Mouse (Mus musculus) stomach, embryonic 15.5 days (tissue): ENCODE data around the gene Elovl4. TPM values are rescaled to one million over a fixed set of nuclear protein-coding genes. Genes with fewer than 3 reads are reported as not detected.

Source experiments
- ATAC-seq: fragments of 200-750 bp; cut with Nextera tagmentation; 2 replicates; pipeline ENCODE4 v1.8.0; 2017; ENCODE audit warnings: low read depth, moderate number of reproducible peaks, moderate TSS enrichment; ENCODE audit not compliant: insufficient read depth, low FRiP score
- H3K27ac ChIP-seq: fragments of 300-500 bp; sonication (generic); 2 replicates; pipeline ENCODE4 v1.5.1; 2015; ENCODE audit warnings: mild to moderate bottlenecking, inconsistent platforms
- H3K27me3 ChIP-seq: fragments of 300-500 bp; sonication (generic); replicated peaks from 2 replicates; pipeline ENCODE4 v1.6.1; 2015; ENCODE audit warnings: inconsistent platforms
- H3K36me3 ChIP-seq: fragments of 300-500 bp; sonication (generic); 2 replicates; pipeline ENCODE4 v1.6.1; 2015; ENCODE audit warnings: inconsistent platforms
- H3K4me1 ChIP-seq: fragments of 300-500 bp; sonication (generic); 2 replicates; pipeline ENCODE4 v1.6.1; 2015; ENCODE audit warnings: inconsistent platforms
- H3K4me2 ChIP-seq: fragments of 300-500 bp; sonication (generic); 2 replicates; pipeline ENCODE4 v1.6.1; 2015; ENCODE audit warnings: mild to moderate bottlenecking, inconsistent platforms
- H3K4me3 ChIP-seq: fragments of 300-500 bp; sonication (generic); replicated peaks from 2 replicates; pipeline ENCODE4 v1.5.1; 2015; ENCODE audit warnings: inconsistent platforms
- H3K9ac ChIP-seq: fragments of 300-500 bp; sonication (generic); 2 replicates; pipeline ENCODE4 v1.6.1; 2015; ENCODE audit warnings: inconsistent platforms
- H3K9me3 ChIP-seq: fragments of 300-500 bp; sonication (generic); 2 replicates; pipeline ENCODE4 v1.6.1; 2016; ENCODE audit warnings: inconsistent platforms
- WGBS: fragments of 180-500 bp; shearing (Covaris S2); methylation state at CpG from one replicate; pipeline ENCODE4 v1.1.7; 2015; 5-methylcytosine and 5-hydroxymethylcytosine counted together
- polyA plus RNA-seq: library from polyadenylated mRNA; unstranded; fragments of >200 nt; fragmentation: Nextera tagmentation; extraction: Ambion mirVana; gene quantifications from 2 replicates; pipeline ENCODE4 v1.2.1, GENCODE M21; 2015

Gene Elovl4
- polyA plus RNA-seq, 1 experiment from 2014 or later = 11.7 TPM

- no peaks in the 10 kb centered on the region for H3K36me3 ChIP-seq
- peak; percentile 64; the same call in 1 of the 2 replicates for ATAC-seq
- no peaks in the 10 kb centered on the region for H3K4me1 ChIP-seq
- H3K27ac ChIP-seq = 0 out of 2 replicates have a peak overlapping the region, but pooled peaks have one; percentile 24
- WGBS = under 1% methylated on average over 37 of the region's 37 CpGs
- peaks cover 11% of the 10 kb centered on the region for H3K27me3 ChIP-seq
- no peaks in the 10 kb centered on the region for H3K9me3 ChIP-seq
- H3K4me2 ChIP-seq = peak overlapping the region; percentile 97
- peak overlapping the region; percentile 61 for H3K9ac ChIP-seq
- H3K4me3 ChIP-seq = peak overlapping the region; percentile 63
Measured at GRCm38 (mm10) chr9:83805164-83805976, 707 bp downstream of the Elovl4 start.

GRCm38 (mm10) chr9:83804341-83804740 is 1.7 kb downstream of the Elovl4 start:
- Histone ChIP-seq H3K27me3 (peaks cover 11% of the 10 kb centered on the region), H3K9me3 (no peaks in the 10 kb centered on the region), H3K4me3 (no peak overlapping the region), H3K27ac (no peak overlapping the region), H3K4me1 (no peaks in the 10 kb centered on the region), H3K4me2 (0 out of 2 replicates have a peak overlapping the region, but pooled peaks have one; percentile 97), H3K36me3 (no peaks in the 10 kb centered on the region), H3K9ac (no peak overlapping the region)
- 53% methylated on average over 13 of the region's 13 CpGs for WGBS
- ATAC-seq = no peak

- H3K4me1 ChIP-seq = no peaks in the 10 kb centered on the region
- ATAC-seq = no peak
- H3K9me3 ChIP-seq = no peaks in the 10 kb centered on the region
- no peaks in the 10 kb centered on the region for H3K27me3 ChIP-seq
- H3K36me3 ChIP-seq = no peaks in the 10 kb centered on the region
- no peak overlapping the region for H3K27ac ChIP-seq
- no peak overlapping the region for H3K4me3 ChIP-seq
- H3K9ac ChIP-seq = no peak overlapping the region
- no peak overlapping the region for H3K4me2 ChIP-seq
- WGBS = 78% methylated on average over 8 of the region's 8 CpGs
Measured at GRCm38 (mm10) chr9:83797898-83798297, 8.2 kb downstream of the Elovl4 start.

DNA sequence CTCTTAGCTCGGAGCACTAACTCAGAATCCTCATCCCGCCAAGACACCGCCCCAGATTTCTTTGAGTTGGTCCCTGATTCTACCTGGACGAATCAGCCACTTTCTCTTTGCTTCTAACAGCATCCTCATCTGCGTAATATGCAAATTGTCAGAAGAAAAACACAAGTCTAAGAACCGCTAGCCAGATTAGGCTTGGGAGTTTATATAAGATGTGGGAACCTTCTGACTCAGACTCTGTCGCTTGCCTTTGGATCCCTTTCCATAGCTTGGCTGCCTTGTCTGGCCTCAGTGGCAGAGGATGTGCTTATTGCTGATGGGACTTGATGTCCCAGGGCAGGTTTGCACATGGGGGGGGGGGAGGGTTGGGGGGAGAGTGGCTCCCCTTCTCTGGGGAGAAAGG is 9.2 kb downstream of the Elovl4 start:
- Histone ChIP-seq H3K27me3 (no peaks in the 10 kb centered on the region), H3K4me3 (no peak overlapping the region), H3K4me1 (no peaks in the 10 kb centered on the region), H3K9ac (no peak overlapping the region), H3K27ac (no peak overlapping the region), H3K36me3 (no peaks in the 10 kb centered on the region), H3K4me2 (no peak overlapping the region), H3K9me3 (no peaks in the 10 kb centered on the region)
- no peak for ATAC-seq
- 85% methylated on average over 7 of the region's 7 CpGs for WGBS

DNA sequence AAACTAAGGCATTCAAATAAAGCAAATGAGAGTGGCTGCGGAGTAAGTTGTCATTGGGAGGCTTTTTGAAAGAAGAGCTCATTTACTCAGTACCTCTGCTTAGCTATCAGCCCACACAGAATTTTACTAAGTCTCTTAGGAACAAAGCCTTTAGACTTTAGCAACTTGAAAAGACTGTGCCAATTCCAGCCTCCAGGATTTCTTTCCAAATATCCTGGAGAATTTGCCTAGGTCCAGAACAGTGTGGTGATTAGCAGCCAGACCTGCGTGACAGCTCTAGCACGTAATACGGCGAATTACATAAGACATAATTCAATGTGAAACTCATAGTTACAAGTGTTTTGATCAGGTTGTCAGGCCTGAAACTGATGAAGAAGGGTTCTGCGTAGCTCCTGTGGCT is 16.8 kb downstream of the Elovl4 start:
- no peak overlapping the region for H3K4me2 ChIP-seq
- 92% methylated on average over 6 of the region's 6 CpGs for WGBS
- H3K4me1 ChIP-seq = no peaks in the 10 kb centered on the region
- H3K27me3 ChIP-seq = no peaks in the 10 kb centered on the region
- no peak overlapping the region for H3K4me3 ChIP-seq
- no peaks in the 10 kb centered on the region for H3K36me3 ChIP-seq
- no peak overlapping the region for H3K9ac ChIP-seq
- no peak for ATAC-seq
- no peaks in the 10 kb centered on the region for H3K9me3 ChIP-seq
- no peak overlapping the region for H3K27ac ChIP-seq

GRCm38 (mm10) chr9:83785501-83785900 is 20.6 kb downstream of the Elovl4 start:
- no peak for ATAC-seq
- no peak overlapping the region for H3K27ac ChIP-seq
- no peak overlapping the region for H3K4me2 ChIP-seq
- H3K36me3 ChIP-seq = no peaks in the 10 kb centered on the region
- WGBS = 50% methylated on average over 1 of the region's 1 CpGs
- H3K9me3 ChIP-seq = no peaks in the 10 kb centered on the region
- H3K27me3 ChIP-seq = no peaks in the 10 kb centered on the region
- H3K4me1 ChIP-seq = no peaks in the 10 kb centered on the region
- H3K4me3 ChIP-seq = no peak overlapping the region
- no peak overlapping the region for H3K9ac ChIP-seq

DNA sequence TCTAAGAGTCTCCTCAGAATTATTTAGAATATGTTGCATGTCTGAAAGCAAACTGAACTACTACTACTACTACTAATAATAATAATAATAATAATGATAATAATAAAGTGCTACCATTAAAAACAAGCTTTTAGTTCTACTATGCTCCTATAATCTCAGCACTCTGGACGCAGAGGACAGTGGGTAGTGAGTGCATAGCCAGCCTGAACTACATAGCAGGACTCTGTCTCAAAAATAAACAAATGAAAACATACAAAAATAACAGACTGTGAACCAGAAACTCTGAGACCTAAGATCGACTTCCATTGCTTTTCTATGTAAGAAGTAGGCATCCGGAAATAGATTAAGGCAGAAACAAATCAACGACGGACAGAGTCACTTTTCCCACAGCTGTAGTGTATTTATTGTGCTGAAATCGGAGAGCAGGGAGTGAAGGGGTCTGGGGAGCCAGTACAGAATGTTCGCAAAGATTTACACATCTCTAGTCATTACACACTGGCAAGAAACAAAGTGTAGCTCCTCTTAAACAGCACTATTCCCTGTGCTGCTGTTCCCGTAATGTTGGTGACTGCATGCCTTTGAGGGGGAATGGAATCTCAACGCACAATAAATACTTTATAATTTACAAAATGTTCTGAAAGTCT is 27.6 kb downstream of the Elovl4 start:
- Histone ChIP-seq H3K9me3 (no peaks in the 10 kb centered on the region), H3K4me1 (no peaks in the 10 kb centered on the region), H3K4me3 (no peak overlapping the region), H3K36me3 (no peaks in the 10 kb centered on the region), H3K27ac (no peak overlapping the region), H3K4me2 (no peak overlapping the region), H3K27me3 (no peaks in the 10 kb centered on the region), H3K9ac (no peak overlapping the region)
- ATAC-seq = no peak
- WGBS = 61% methylated on average over 9 of the region's 9 CpGs

DNA sequence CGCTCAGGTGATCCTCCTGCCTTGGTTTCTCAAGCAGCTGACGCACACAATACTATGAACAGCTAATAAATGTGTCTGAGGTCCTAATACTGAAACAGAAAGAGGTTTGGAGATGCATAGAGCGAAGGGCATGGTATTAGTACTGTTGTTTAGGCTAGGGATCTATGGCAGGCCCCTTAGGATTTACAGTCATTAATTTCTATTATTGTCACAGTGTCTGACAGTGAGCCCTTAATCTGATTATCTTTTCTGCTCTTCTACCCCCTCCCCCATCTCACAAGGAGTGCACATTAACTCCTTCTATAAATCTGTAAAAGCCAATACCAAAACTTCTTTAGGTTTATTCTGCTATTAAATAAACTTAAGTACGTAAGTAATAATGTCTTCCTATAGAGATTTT is 44.8 kb downstream of the Elovl4 start:
- H3K27me3 ChIP-seq = no peaks in the 10 kb centered on the region
- H3K4me1 ChIP-seq = no peaks in the 10 kb centered on the region
- no peak for ATAC-seq
- H3K9me3 ChIP-seq = no peaks in the 10 kb centered on the region
- no peak overlapping the region for H3K4me2 ChIP-seq
- no peak overlapping the region for H3K9ac ChIP-seq
- H3K4me3 ChIP-seq = no peak overlapping the region
- H3K27ac ChIP-seq = no peak overlapping the region
- no peaks in the 10 kb centered on the region for H3K36me3 ChIP-seq
- WGBS = 57% methylated on average over 4 of the region's 4 CpGs

- H3K4me1 ChIP-seq = 0 out of 2 replicates have a peak, but pooled peaks cover 3% of the 10 kb centered on the region
- no peak overlapping the region for H3K9ac ChIP-seq
- H3K27me3 ChIP-seq = no peaks in the 10 kb centered on the region
- no peaks in the 10 kb centered on the region for H3K36me3 ChIP-seq
- no peak overlapping the region for H3K4me3 ChIP-seq
- no peaks in the 10 kb centered on the region for H3K9me3 ChIP-seq
- WGBS = 82% methylated on average over 2 of the region's 2 CpGs
- H3K27ac ChIP-seq = no peak overlapping the region
- H3K4me2 ChIP-seq = no peak overlapping the region
- no peak for ATAC-seq
Measured at GRCm38 (mm10) chr9:83731877-83732276, 74.2 kb downstream of the Elovl4 start.

DNA sequence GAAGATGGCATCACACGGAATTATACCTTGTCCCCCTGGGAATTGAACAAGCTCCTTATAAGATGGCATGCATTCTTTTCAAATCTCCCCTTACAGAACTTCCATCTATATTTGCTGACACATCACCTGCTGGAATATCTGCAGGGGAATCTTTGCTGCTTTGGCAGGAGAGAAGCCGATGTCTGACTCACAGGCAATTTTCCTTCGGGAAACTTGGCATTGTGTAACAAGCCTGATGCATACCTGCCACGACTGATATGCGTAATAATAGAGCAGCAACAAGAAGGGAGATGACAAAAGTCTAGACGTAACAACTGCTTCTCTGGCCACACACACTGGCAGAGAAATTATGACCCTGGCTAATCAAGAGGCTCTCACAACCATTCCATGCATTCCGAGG is 75.2 kb downstream of the Elovl4 start:
- 58% methylated on average over 7 of the region's 7 CpGs for WGBS
- Histone ChIP-seq H3K4me1 (0 out of 2 replicates have a peak, but pooled peaks cover 3% of the 10 kb centered on the region), H3K9ac (no peak overlapping the region), H3K27me3 (no peaks in the 10 kb centered on the region), H3K4me2 (no peak overlapping the region), H3K36me3 (no peaks in the 10 kb centered on the region), H3K9me3 (no peaks in the 10 kb centered on the region), H3K4me3 (no peak overlapping the region), H3K27ac (no peak overlapping the region)
- ATAC-seq = no peak
